Mouse (Mus musculus) adrenal gland, adult 18-20 months (tissue): ENCODE results near the gene Aig1. TPM values are rescaled to one million over a fixed set of nuclear protein-coding genes. Genes with fewer than 3 reads are reported as not detected.

Experiments
- DNase-seq, 2 experiments: peaks; one replicate each; pipeline ENCODE4 v3.0.0; 2021 to 2022; ENCODE audit warnings: low spot score in 2 of 2
- total RNA-seq, 2 experiments: library from RNA; stranded (reverse); gene quantifications; 1 replicate in 1 of 2; 2 replicates in 1 of 2; pipeline ENCODE4 v1.2.3; 2021

Aig1 gene
- total RNA-seq, 2 experiments from 2014 or later, result 23.2 to 37.0 TPM

DNA sequence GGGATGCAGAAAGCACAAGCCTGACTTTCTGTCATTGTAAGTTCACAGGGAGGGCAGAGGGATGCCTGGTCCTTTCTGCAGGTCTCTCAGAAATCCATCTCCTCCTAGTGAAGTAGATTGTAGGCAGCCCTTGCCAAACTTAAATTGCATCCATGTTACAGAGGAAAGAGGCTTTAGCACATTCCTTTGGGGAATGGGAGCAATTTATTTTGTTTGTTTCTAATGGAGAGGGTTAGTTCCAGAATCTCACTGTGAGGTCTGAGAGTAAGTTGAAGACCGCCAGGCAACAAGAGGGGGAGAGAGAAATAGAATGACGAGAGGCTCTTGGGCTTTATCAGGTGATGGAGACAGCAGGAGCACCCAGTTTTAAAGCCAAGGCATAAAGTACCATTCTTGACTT is 155.7 kb downstream of the Aig1 start:
- no peak for DNase-seq

DNA sequence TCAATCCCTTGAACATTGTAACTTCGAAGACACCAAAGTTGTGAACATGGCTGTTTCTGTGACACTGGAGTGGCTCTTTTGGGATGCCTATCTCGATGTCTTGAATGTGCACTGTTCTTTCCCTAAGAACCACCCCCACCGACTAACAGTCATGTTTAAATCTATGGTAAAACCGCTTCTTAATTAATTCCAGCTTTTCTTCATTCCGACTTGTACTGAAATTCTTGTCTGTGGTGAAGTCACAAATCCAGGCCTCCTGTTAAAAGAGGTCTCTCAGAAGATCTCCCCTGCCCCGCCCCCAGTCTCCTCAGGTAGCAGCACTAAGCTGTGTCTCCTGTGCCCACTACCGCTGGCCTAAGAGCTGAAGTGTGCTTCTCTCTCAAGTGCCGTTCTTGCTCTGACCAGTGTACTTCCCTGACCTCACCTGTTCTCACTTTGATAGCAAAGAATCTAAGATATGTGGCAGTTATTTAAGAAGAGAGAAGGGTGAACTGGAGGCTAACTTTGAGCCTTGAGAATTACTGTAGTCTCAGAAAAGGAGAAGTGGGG is 157.4 kb downstream of the Aig1 start:
- DNase-seq, result no peak

DNA sequence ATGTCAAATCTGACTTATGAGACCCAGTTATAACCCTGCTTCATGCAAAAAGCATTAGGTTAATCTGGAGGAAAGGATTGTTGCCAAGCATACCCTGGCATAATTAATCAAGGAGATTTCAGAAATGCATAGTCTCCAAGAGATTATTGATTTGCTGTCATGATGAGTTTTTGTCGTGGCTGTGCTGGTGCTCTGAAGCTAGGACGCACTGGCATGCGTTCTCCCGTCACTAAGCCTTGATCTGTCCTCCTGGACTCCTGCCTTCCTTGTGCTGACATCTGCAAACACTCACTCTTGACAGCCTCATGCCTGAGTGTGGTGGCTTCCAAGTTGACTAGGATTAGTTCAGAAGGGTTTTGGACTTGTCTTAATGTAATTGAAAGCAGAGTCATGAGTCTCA is 163.0 kb downstream of the Aig1 start:
- DNase-seq, result no peak

DNA sequence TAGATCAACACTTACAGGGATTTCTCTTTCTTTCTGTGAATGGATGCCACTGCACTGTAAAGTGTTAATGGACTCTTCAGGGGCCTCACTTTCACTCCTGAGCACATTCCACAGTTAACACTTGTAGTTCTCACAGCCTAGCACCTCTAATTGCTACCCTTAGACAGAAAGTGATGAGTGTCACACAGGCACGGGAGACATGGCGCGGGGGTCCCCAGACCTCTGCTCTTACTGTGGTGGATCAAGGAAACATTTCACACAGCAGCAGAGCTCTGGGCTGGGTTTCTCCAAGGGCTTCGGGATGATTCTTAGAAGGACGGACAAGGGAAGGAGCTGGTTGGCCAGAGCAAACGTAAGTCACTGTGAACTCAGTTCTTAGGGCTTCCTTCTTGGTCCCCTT is 166.1 kb downstream of the Aig1 start:
- no peak for DNase-seq

DNA sequence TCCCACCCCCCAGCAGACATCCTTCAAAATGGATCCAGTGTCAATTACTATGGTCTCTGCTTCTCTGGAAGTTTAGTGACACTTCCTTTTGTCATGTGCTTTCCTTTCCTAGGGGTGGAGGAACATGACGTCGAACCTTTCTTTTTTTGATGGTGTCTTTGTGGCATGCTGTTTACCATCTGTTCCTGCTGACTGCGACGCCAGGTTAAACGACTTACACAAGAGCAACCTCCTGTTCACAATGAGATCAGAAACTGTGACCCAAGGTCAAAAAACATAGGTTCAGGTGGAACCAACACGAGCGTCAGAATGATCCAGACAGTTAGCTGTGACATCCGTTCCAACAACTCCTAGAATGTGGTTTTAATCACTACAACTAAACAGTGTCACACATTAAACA is 166.7 kb downstream of the Aig1 start:
- DNase-seq, result no peak

DNA sequence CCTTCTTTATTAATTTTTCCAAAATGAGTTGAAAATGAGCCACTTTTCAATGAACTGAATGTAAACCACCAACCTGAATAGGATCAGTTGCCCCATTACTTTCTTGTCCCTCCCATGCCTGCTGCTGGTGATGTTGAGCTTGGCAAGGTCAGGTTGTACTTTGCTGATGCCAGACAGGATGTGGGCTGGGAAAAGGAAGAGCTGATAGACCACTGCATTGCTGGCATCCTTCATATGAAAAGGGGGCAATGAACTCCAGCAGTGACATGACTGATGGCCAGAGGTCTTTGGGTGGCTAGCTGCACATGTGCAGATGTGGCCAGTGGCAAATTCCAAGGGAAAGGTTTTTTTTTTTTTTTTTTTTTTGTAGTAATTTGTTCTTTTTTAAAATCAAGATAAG is 172.5 kb downstream of the Aig1 start:
- DNase-seq, result no peak

DNA sequence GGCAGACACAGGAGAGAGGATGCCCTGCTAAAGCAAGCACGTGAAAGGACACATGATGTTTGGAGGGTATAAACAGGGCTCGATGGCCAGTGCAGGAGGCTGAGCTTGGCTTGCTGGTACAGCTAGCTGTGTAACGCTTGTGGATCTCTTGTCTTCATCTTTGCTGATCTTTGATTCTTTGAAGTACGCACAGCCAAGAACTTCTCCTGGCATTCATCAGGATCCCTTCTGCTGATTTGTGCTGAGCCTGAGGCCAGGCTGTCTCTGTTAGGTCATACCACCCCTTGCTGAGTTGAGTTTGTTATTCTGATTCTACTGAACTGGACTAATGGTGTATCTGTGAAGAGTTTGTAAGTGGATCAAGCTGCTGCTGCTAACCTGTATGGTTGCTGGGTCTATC is 175.5 kb downstream of the Aig1 start:
- no peak for DNase-seq

DNA sequence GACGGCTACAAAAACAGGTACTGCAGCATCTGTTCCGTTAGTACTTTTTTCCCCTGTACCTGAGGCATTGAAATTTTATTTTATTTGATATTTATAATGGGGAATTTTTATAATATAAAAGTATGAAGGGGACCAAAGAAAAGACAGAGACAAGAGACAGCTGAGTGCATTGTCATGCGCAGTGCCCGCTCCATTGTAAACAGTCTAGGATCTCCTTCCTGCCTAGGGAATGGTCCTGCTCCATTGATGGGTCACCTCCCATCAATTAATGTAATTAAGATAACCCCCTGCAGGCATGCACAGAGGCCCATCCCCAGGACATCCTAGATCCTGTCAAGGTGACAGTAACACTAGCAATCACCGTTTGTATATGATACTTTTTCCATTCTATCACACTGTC is 178.0 kb downstream of the Aig1 start:
- no peak for DNase-seq

DNA sequence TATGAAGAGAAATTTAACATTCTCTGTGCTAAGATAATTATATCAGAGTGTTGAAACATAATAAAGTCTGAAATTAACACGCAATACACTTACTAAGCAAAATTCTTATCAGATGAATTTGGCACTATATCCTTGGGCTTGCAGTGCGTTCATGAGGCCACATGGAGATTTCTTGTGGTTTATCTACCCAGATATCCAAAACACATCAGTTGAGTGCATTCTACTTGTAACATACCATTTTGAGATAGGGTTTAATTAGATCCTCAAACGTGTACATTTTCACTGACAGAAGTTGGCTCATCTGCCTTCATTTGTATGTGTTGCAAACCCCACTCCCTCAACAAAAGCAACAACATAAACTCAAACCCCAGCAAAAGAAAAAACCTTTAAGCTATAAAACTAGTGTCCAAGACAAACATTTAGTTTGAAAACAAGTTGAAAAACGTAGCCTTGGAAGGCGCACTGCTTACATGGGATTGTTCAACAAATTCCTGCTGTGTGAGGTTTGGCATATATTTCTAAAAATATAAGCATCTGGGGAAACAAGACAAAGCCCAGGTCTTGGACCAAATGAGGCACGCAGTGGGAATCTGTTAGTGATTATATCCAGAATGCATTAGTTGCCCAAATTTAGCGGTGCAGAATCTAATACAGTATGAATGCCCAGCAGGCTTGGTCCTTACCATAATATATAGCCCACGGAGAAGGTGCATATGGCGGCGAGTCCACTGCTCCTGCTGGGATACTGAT is 178.8 kb downstream of the Aig1 start:
- no peak for DNase-seq

DNA sequence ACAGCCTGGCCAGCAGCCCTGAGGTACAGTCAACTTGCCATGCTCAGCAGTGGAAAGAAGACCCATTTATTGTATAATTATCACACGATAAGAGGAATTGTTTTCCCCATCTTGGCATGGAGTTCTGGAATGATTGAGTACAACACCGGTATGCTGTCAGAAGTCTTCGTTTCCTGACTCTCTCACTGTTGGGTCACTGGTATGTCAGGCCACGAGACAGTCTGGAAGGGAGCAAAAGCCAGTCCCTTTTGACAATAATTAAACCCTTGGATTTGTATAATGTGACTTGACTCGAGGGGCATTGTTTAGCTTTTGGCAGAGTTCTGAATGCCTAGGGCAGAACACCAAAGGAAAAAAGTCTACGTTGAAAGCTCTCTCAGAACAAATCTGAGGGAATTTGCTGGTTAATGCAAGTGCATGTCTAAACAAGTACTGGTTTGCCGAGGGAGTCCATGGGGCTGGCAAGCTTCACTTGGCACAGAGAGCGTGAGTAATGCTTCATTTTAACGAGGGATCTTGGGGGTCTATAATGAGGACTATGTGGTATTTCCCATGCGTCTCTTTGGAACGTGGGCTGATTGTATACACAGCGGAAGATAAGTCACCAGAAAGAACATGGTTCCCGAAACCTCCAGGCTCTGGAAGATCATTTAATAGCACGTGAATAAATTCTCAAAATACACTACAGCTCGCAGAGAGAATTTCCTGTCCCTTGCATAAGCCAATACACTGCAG is 180.2 kb downstream of the Aig1 start:
- DNase-seq, result no peak

DNA sequence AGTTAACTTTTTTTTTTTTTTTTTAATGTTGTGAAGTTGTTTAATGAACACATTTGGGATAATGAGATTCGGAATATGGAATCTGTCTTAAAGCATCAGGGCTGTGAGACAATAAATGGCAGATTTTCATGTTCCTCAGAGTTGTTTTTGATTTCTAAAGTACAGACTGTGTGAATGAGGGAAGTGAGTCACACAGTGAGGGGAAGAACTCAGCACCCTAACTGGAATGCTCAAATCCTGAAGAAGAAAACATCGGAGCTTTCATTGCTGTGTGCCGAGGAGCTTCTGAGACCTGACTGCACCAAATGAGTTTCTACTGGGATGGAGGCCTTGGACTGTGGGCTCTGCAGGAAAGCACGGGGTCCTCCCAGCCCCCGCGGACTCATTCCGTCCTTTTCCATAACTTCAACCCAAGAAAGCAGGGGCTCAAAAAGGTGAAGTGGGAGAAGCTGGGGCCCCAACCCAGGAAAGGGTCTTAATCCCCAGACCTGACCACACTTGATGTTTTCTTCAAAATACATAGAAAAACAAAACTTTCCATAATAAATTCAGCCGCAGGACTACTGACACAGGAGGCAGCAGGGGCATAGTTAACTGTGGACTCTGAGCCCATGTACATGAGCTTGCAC is 181.5 kb downstream of the Aig1 start:
- no peak for DNase-seq

DNA sequence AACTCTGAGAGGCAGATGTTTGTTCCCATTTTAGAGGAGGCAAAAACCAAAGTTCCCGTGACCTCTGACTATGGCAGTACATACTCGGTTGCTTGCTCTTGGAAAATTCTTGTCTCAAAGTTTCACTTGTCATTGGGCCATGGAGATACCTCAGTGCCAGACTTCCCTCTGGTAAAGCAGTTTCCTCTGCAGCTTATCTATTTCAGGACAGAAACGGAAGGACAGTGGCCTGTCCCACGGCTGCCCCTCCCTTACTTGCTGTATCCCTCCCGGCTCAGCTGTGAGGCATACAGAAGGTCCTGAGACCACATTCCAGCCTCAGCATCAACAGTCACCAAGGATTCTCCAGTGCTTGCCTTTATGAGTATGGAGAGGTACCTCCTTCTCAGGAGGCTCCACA is 182.7 kb downstream of the Aig1 start:
- DNase-seq, result no peak

DNA sequence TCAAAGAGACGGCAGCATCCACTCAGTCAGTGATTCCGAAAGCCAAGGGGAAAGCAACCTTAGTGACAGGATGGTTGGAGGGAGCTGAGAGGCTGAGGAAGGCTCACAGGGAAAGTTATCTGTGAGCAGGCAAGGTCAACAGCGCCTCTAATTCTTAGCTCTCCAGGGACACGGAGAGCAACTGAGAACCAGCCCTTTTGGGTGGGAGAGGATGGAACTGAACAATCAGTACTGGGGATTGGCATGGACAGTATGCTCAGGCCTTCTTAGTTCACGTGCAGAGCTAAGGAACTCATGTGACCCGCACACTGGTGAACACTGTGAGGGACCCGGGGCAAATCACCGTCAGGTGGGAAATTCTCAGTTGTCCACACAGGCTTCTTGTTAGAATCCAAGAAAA is 183.4 kb downstream of the Aig1 start:
- DNase-seq, result no peak

DNA sequence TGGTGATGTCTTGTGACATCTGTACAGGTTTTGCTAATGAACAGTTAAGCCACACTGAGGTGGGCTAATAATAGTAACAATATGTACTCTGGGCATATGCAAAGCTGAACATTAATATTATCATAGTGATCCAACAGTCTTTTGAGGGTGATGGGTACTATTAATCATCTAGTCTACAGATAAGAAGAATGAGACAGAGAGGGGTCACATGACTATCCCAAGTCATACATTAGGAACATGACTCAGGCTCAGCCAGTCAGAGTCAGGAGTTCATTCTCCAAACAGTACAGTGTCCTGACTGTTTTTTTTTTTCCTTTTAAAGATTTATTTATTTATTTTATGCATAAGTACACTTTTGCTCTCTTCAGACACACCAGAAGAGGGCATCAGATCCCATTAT is 184.3 kb downstream of the Aig1 start:
- DNase-seq, result no peak

DNA sequence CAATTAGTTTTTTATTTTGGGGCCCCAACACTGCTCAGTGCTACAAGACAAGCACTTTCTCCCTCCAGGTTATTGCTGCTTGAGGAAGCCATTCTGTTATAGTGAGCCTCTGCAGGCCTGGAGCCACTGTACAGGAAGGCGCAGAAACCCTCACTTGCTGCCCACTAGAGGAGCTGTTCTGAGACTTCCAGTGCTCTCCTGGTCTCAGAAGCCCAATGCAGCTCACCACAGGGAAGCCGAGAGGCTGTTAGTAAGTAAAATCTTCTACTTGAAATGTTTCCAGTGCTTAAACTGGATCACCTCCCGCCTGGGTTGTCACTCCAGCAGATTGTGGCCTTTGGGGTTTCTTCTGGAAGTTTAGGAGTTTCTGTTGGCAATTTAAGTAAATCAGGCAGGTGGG is 186.2 kb downstream of the Aig1 start:
- no peak for DNase-seq

DNA sequence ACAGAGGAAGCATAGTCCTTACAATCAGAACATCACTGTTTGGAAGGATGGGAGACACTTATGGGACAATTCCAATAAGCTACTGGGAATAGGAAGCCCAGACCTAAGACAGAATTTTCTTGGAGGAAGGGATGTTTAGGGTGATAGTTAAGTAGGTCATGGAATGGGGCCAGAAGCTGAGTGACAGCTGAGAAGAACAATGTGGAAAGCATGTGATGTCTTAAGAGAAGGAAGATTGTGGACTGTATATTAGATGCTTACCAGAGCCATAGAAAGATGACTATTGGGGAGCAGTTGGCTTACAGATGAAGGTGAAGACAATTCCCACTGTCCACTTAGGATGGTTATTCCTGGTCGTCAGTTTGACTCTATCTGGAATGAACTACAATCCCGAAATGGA is 191.3 kb downstream of the Aig1 start:
- DNase-seq, result no peak

DNA sequence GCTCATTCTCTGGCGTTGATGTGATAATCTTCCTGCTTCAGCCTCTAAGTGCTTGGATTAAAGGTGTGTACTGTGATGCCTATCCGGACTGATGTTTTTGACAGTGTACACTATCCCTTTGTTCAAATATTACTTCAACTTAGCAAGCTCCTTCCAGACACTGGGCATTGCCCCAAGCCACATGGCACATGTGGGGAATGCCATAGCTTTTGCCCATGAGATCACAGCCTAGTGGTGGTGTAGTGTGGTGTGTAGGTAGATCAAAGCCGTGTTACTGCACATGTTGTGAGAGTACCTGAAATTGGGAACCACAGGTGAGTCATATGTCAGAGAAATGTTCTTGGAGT is 193.8 kb downstream of the Aig1 start:
- no peak for DNase-seq

DNA sequence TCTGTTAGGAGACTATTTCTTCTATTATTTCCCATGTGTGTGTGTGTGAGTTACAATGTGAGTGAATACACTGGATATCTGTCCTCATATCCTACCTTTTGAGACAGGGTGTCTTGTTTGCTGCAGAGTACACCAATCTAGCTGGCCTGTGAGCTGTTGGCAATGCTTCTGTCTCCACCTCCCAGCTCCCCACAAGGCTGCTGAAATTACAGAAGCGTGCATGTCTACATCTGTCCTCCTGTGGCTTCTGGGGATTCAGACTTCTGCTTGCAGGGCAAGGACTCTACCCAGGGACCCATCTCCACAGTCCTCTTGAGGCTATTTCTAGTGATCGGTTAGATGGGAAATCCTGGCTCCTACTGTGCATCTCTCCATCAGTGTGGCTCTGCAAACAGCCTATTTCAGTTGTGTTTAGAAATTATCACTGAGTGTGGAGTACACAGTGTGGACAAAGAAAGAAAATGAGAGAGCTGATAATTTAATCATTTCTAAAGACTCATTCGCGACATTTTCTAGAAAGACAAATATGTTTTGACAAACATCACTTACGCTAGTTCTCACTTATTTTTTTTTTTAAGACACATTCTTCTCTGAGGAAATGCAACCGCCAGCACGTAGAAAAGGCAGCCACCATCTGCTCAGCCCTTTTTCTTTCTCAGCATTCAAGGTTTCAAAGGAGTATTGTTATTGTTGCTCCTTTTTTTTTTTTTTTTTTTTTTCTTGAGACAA is 194.3 kb downstream of the Aig1 start:
- no peak for DNase-seq

DNA sequence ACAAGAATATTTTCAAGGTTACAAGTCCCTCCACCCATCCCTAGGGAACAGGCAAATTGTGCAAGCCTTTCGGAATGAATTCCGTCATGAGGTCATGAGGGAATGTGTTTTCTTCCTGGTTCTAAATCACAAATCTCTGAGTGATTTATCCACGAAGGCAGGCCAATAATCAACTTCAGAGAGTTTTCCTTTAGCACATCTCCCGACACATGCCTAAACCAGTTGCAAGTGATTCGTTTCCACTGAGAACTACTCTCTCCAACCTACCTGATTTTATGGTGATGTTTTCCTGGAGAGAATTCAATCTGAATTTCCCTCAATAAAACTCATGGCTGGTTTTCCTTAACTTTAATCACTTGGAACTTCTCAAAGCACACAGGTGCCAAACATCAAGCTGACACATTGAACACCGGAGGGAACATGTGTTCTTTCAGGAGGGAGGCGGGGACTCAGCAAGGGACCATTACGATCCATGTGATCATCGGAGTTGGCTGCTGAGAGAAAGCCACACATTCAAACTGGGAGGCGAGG is 201.5 kb downstream of the Aig1 start:
- no peak for DNase-seq

DNA sequence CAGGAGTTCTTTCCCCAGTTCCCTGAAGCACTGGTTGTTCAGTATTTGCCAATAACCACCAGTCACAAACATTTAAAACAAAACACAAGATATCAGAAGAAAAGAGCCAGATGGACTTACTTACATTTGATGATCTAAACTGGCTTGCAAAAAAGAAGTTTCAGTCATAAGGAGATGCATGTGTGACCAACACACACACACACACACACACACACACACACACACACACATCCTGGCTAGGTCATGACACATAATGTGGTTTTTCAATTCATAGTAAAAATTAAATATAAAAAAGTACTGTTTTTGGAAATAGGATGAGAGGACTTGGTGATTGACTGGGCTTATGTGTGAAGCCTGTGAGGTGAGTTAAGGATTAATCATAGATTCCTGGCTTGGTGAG is 205.3 kb downstream of the Aig1 start:
- DNase-seq, result no peak

DNA sequence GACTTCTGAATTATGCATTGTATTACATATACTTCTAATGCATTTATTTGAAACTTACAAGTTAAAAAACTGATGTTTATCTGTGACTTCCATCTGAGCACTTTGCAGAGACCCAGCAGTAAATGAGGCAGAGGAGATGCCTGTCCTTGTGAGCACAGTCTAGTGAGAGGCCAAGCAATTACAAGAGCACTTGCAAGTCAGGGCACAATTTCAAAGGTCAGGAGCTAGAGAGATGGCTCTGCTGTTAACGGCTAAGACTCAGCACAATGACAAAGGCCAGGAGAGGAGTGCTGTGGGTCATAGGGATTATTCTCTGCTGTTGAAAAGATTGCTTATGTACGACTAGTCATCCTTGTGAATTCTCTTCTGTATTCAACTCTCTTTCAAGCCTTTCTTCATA is 209.0 kb downstream of the Aig1 start:
- DNase-seq, result no peak
